Mouse (Mus musculus) forebrain, postnatal 0 days (tissue): ENCODE data around the gene Dlgap1. TPM values are rescaled to one million over a fixed set of nuclear protein-coding genes. Genes with fewer than 3 reads are reported as not detected.

Experiments
- ATAC-seq: fragments of 200-750 bp; cut with Nextera tagmentation; 2 replicates; pipeline ENCODE4 v1.8.0; 2017; ENCODE audit warnings: mild to moderate bottlenecking, moderate library complexity
- DNase-seq: peaks from one replicate; pipeline ENCODE4 v3.0.0-alpha.2; 2015
- H3K27ac ChIP-seq: fragments of 300-500 bp; sonication (generic); 2 replicates; pipeline ENCODE4 v1.5.1; 2014; ENCODE audit warnings: low read depth, mild to moderate bottlenecking, antibody characterized with exemption, low read length, moderate library complexity, mixed read lengths
- H3K27me3 ChIP-seq: fragments of 300-500 bp; sonication (generic); 2 replicates; pipeline ENCODE4 v1.6.1; 2014; ENCODE audit warnings: mild to moderate bottlenecking, low read length, mixed read lengths; ENCODE audit not compliant: insufficient read depth
- H3K36me3 ChIP-seq: fragments of 300-500 bp; sonication (generic); 2 replicates; pipeline ENCODE4 v1.6.1; 2014; ENCODE audit warnings: mild to moderate bottlenecking, moderate library complexity; ENCODE audit not compliant: insufficient read depth
- H3K4me1 ChIP-seq: fragments of 300-500 bp; sonication (generic); 2 replicates; pipeline ENCODE4 v1.6.1; 2014; ENCODE audit warnings: antibody characterized with exemption; ENCODE audit not compliant: insufficient read depth
- H3K4me2 ChIP-seq: fragments of 300-500 bp; sonication (generic); 2 replicates; pipeline ENCODE4 v1.6.1; 2014; ENCODE audit warnings: low read depth, mild to moderate bottlenecking, moderate library complexity
- H3K4me3 ChIP-seq: fragments of 300-500 bp; sonication (generic); 2 replicates; pipeline ENCODE4 v1.5.1; 2014; ENCODE audit warnings: low read depth, low read length, mixed read lengths
- H3K9ac ChIP-seq: fragments of 300-500 bp; sonication (generic); 2 replicates; pipeline ENCODE4 v1.6.1; 2014; ENCODE audit warnings: mild to moderate bottlenecking
- H3K9me3 ChIP-seq: fragments of 300-500 bp; sonication (generic); 2 replicates; pipeline ENCODE4 v1.6.1; 2016; ENCODE audit warnings: low read length
- CTCF ChIP-seq: sonication (generic); IDR thresholded peaks from 2 replicates; pipeline ENCODE4 v1.5.1; 2016; ENCODE audit warnings: antibody characterized with exemption, control low read depth, low read depth
- WGBS: fragments of 180-500 bp; shearing (Covaris S2); extraction: QIAGEN DNeasy Blood & Tissue Kit; methylation state at CpG from one replicate; pipeline ENCODE4 v1.1.7; 2014; 5-methylcytosine and 5-hydroxymethylcytosine counted together
- polyA plus RNA-seq: library from polyadenylated mRNA; unstranded; fragments of >200 nt; fragmentation: Nextera tagmentation; extraction: Ambion mirVana; gene quantifications from 2 replicates; pipeline ENCODE4 v1.2.1, GENCODE M21; 2015
- total RNA-seq: library from RNA; depleted of rRNA; stranded (reverse); fragments of >200 nt; gene quantifications from 2 replicates; pipeline ENCODE4 v1.2.3, GENCODE M21; 2014

Gene Dlgap1
- total and polyA plus RNA-seq, 2 experiments from 2014 or later: 44.8 to 105 TPM

DNA sequence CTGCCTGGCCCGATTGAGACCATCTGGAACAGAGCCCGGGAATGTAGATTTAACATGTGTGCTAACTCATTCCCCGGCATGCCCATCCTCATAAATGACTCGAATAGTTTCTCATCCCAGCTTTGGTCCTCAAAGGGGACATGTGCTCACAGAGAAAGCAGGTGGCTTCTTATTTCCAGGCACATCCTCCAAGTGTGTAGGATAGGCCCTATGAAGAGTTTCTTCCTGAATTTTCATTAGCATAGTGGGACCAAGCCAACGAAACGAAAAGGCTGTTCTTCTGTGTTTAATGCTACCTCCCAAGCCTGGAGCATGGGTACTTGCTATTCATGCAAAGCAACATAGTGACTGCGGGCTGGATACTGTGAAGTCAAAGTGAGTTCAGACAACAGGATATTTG, 503.3 kb downstream of the Dlgap1 start:
- WGBS: 70% methylated on average over 7 of the region's 7 CpGs
- H3K27ac ChIP-seq: no peak overlapping the region
- H3K36me3 ChIP-seq: no peaks in the 10 kb centered on the region
- H3K4me1 ChIP-seq: no peaks in the 10 kb centered on the region
- DNase-seq (no peak), ATAC-seq (no peak)
- H3K9ac ChIP-seq: no peak overlapping the region
- no peak for TF ChIP-seq CTCF
- no peaks in the 10 kb centered on the region for H3K27me3 ChIP-seq
- no peaks in the 10 kb centered on the region for H3K9me3 ChIP-seq
- no peak overlapping the region for H3K4me3 ChIP-seq
- H3K4me2 ChIP-seq: no peak overlapping the region

DNA sequence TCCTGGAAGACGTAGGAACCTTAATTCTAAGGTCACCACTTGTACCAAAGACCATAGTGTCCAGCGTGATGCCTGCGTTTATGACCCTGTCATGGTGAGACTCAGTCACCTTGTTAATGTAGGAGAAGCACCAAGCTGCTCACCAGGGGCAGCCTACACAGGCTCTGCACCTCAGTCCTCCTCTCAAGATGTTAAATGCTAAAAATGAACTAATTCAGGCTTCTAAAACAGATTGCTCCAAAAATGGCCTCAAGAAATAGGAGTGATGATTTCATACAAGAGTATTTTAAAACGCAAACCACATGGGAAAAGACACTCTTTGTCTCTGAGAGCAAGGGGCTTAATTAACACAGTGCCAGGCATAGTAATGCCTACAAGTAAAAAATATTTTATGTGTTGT, 505.0 kb downstream of the Dlgap1 start:
- no peak overlapping the region for H3K9ac ChIP-seq
- H3K27me3 ChIP-seq: no peaks in the 10 kb centered on the region
- H3K27ac ChIP-seq: no peak overlapping the region
- no peaks in the 10 kb centered on the region for H3K4me1 ChIP-seq
- DNase-seq (no peak), ATAC-seq (no peak)
- no peak overlapping the region for H3K4me3 ChIP-seq
- 82% methylated on average over 4 of the region's 4 CpGs for WGBS
- H3K36me3 ChIP-seq: no peaks in the 10 kb centered on the region
- TF ChIP-seq CTCF: no peak
- no peak overlapping the region for H3K4me2 ChIP-seq
- H3K9me3 ChIP-seq: no peaks in the 10 kb centered on the region

DNA sequence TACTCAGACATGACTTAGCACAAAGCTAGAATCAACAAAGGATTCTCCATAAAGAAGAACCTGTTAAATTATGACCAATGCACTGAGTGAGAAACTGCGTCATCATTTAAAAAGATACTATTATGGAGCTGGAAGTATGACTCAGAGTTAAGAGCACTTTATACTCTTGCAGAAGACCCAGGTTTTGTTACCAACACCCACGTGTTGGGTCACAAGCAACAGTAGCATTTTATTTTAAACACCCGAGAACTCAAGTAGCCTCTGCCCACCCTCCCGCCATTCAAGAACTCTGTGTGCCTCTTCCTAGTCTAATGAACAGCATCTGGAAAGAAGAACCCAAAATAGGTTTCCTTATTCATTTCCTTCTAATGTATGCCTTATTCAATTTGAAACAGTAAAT, 514.8 kb downstream of the Dlgap1 start:
- no peak overlapping the region for H3K4me2 ChIP-seq
- no peak overlapping the region for H3K4me3 ChIP-seq
- H3K27ac ChIP-seq: no peak overlapping the region
- H3K27me3 ChIP-seq: no peaks in the 10 kb centered on the region
- ATAC-seq (no peak), DNase-seq (no peak)
- TF ChIP-seq CTCF: no peak
- no peaks in the 10 kb centered on the region for H3K36me3 ChIP-seq
- 87% methylated on average over 4 of the region's 4 CpGs for WGBS
- H3K9ac ChIP-seq: no peak overlapping the region
- H3K4me1 ChIP-seq: no peaks in the 10 kb centered on the region; the same call in 1 of the 2 replicates
- no peaks in the 10 kb centered on the region for H3K9me3 ChIP-seq

DNA sequence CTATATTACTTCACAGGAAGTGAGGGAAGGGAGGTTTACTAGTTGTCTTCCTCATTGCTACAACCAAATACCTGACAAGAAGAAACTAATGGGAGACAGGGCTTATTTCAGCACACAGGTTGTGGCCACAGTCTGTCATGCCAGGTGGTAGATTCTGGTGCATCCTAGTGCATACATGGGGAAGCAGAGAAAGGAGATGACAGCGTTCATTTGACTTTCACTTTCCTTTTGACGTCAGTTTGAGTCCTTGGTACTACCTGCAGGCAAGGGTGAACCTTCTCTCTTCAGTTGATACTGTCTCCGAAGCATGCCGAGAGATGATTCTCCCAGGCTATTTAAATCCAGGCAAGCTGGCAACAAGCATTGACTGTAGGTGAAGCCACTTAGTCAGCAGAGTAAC, 516.8 kb downstream of the Dlgap1 start:
- no peak overlapping the region for H3K27ac ChIP-seq
- no peaks in the 10 kb centered on the region; the same call in 1 of the 2 replicates for H3K4me1 ChIP-seq
- H3K27me3 ChIP-seq: no peaks in the 10 kb centered on the region
- H3K9ac ChIP-seq: no peak overlapping the region
- no peaks in the 10 kb centered on the region for H3K9me3 ChIP-seq
- H3K36me3 ChIP-seq: no peaks in the 10 kb centered on the region
- no peak for TF ChIP-seq CTCF
- 86% methylated on average over 4 of the region's 4 CpGs for WGBS
- DNase-seq (no peak), ATAC-seq (no peak)
- H3K4me3 ChIP-seq: no peak overlapping the region
- no peak overlapping the region for H3K4me2 ChIP-seq

DNA sequence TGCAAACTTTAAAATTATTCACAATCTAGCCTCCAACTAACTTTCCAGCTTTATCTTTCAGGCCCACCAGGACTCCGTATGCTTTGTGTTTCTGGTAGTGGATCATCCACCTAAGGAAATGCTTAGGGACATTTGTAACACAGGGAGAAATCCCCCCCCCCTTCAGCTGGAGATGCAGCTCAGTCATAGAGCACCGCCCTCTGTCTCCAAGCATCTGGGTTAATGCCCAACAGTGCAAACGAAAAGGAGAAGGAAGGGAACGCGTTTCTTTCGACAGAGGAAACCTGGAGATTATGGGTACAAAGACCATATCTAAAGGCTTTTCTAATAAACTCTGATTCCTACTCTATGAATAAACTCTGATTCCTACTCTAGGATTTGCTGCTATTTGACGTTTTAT, 517.4 kb downstream of the Dlgap1 start:
- Histone ChIP-seq H3K4me1 (no peaks in the 10 kb centered on the region; the same call in 1 of the 2 replicates), H3K9ac (no peak overlapping the region), H3K4me2 (no peak overlapping the region), H3K9me3 (no peaks in the 10 kb centered on the region), H3K27me3 (no peaks in the 10 kb centered on the region), H3K4me3 (no peak overlapping the region), H3K27ac (0 out of 2 replicates have a peak overlapping the region, but pooled peaks have one; percentile 35), H3K36me3 (no peaks in the 10 kb centered on the region)
- no peak for TF ChIP-seq CTCF
- no peak for DNase-seq
- 74% methylated on average over 7 of the region's 7 CpGs for WGBS
- no peak for ATAC-seq

DNA sequence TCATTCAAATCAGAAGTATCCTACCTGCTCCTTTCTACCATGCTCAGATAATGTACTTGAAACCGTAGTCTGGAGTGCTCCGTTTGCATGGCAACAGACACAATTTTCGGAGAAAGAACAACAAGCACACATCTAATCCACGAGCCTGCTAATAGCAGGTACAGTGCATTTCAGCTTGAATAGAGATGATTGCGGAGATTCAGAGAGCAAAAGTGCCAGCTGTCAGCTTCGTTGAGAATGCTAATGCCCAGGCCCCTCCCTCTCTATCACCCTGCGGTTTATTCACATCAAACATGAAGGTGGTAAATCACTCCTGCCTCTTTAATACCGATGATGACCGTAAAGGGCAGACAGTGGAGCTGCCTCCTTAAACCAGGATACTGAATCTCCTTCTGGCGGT, 518.0 kb downstream of the Dlgap1 start:
- DNase-seq (peak; percentile 39), ATAC-seq (peak; percentile 81)
- H3K4me3 ChIP-seq: no peak overlapping the region
- H3K4me2 ChIP-seq: no peak overlapping the region
- WGBS: 43% methylated on average over 10 of the region's 10 CpGs
- H3K36me3 ChIP-seq: no peaks in the 10 kb centered on the region
- no peak overlapping the region for H3K9ac ChIP-seq
- H3K27me3 ChIP-seq: no peaks in the 10 kb centered on the region
- no peaks in the 10 kb centered on the region; the same call in 1 of the 2 replicates for H3K4me1 ChIP-seq
- TF ChIP-seq CTCF: no peak
- H3K9me3 ChIP-seq: no peaks in the 10 kb centered on the region
- no peak overlapping the region; the same call in 1 of the 2 replicates for H3K27ac ChIP-seq

DNA sequence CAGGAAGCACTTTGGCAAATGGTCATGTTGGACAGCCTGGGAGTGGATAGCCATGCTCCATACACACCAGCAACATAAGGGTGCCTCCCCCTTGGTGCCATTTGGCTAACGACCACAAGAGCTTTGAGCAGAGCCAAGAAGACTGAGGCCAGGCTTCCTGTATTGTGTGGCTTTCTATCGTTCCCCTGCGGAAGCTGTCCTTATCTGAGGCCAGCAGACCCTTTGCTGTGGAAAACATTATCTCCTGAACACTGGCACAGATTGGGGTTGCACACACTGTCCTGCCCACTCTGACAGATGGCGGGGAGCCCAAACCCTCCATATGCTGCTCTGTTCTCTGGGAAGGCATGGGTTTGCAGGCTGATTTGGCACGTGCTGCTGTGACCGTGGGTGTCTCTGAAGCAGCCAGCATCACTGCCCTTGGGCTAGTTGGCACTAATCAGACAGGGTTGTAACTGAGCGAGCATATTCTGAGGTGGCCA, 520.0 kb downstream of the Dlgap1 start:
- H3K4me3 ChIP-seq: no peak overlapping the region
- H3K4me1 ChIP-seq: no peaks in the 10 kb centered on the region; the same call in 1 of the 2 replicates
- no peak overlapping the region for H3K4me2 ChIP-seq
- DNase-seq: peak; percentile 66
- H3K27ac ChIP-seq: no peak overlapping the region
- peak; percentile 81 for ATAC-seq
- WGBS: 36% methylated on average over 7 of the region's 7 CpGs
- no peak overlapping the region for H3K9ac ChIP-seq
- H3K9me3 ChIP-seq: no peaks in the 10 kb centered on the region
- H3K36me3 ChIP-seq: no peaks in the 10 kb centered on the region
- no peak for TF ChIP-seq CTCF
- no peaks in the 10 kb centered on the region for H3K27me3 ChIP-seq
